Mouse (Mus musculus) C2C12 (cell line): ENCODE measurements around the gene Cpa1.

Experiments
- CTCF ChIP-seq: IDR thresholded peaks from one replicate; pipeline ENCODE4 v1.5.1; 2011; ENCODE audit not compliant: control insufficient read depth, insufficient read depth, insufficient read length
- MAX ChIP-seq: IDR thresholded peaks from one replicate; pipeline ENCODE4 v1.6.1; 2011; ENCODE audit warnings: mild to moderate bottlenecking, control low read depth

GRCm38 (mm10) chr6:30653518-30653917, 14.5 kb downstream of the Cpa1 start:
- TF ChIP-seq CTCF (no peak), MAX (no peak)
